Mouse (Mus musculus) heart, adult 2 months (tissue): ENCODE measurements around the gene B4galnt3. TPM values are rescaled to one million over a fixed set of nuclear protein-coding genes. Genes with fewer than 3 reads are reported as not detected.
"Not testable (repeated sequence)": the region's sequence is repeated elsewhere in the genome, so short reads cannot be mapped to it uniquely, and the experiment has no call there.

ENCODE experiments used
- DNase-seq, 2 experiments: peaks; one replicate each; pipeline ENCODE4 v3.0.0; 2021
- H3K27ac ChIP-seq: fragments of 200-600 bp; 2 replicates; pipeline ENCODE4 v1.8.1; 2022
- H3K27me3 ChIP-seq: fragments of 200-500 bp; 2 replicates; pipeline ENCODE4 v1.6.1; 2012; ENCODE audit warnings: mild to moderate bottlenecking, low read length, inconsistent platforms, mixed read lengths; ENCODE audit not compliant: control insufficient read depth, insufficient read depth
- H3K36me3 ChIP-seq: fragments of 200-500 bp; 2 replicates; pipeline ENCODE4 v1.6.1; 2012; ENCODE audit warnings: low read length, inconsistent platforms; ENCODE audit not compliant: control insufficient read depth, insufficient read depth
- H3K4me1 ChIP-seq: fragments of 200-500 bp; 2 replicates; pipeline ENCODE4 v1.6.1; 2011; ENCODE audit warnings: low read length; ENCODE audit not compliant: control insufficient read depth, insufficient read depth
- H3K4me3 ChIP-seq: fragments of 200-600 bp; 2 replicates; pipeline ENCODE4 v1.8.1; 2022
- H3K79me2 ChIP-seq: fragments of 200-500 bp; replicated peaks from 2 replicates; pipeline ENCODE4 v1.6.1; 2012; ENCODE audit warnings: mild to moderate bottlenecking, inconsistent platforms, low read length, moderate library complexity, mixed read lengths; ENCODE audit not compliant: control insufficient read depth, insufficient read depth
- H3K9ac ChIP-seq: fragments of 200-500 bp; 2 replicates; pipeline ENCODE4 v1.6.1; 2012; ENCODE audit warnings: low read depth, mild to moderate bottlenecking, control low read depth, inconsistent platforms, low read length, mixed read lengths
- CTCF ChIP-seq: fragments of 200-600 bp; IDR thresholded peaks from 2 replicates; pipeline ENCODE4 v1.8.1; 2022; ENCODE audit warnings: antibody characterized with exemption, mild to moderate bottlenecking, moderate library complexity
- EP300 ChIP-seq: fragments of 200-500 bp; IDR thresholded peaks from 2 replicates; pipeline ENCODE4 v1.6.1; 2011; ENCODE audit warnings: low read depth, low read length, control low read depth; ENCODE audit not compliant: insufficient read depth
- POLR2A ChIP-seq: fragments of 200-500 bp; IDR thresholded peaks from 2 replicates; pipeline ENCODE4 v1.6.1; 2011; ENCODE audit warnings: mild to moderate bottlenecking, low read depth, low read length, control low read depth; ENCODE audit not compliant: insufficient read depth
- WGBS: fragments of 180-500 bp; shearing (Covaris S2); methylation state at CpG from one replicate; pipeline ENCODE4 v1.1.7; 2018; 5-methylcytosine and 5-hydroxymethylcytosine counted together
- intact Hi-C: fragments of 180-260 bp; cut with DNase I; formaldehyde crosslinking; loops from one replicate; pipeline ENCODE4 v1.15.1; 2025
- polyA plus RNA-seq: library from polyadenylated mRNA; depleted of rRNA; stranded (reverse); fragments of >200 nt; gene quantifications from 2 replicates; pipeline ENCODE4 v1.2.3, GENCODE M21; 2012
- total RNA-seq, 2 experiments: library from RNA; stranded (reverse); gene quantifications; 2 replicates each; pipeline ENCODE4 v1.2.3; 2021

Gene B4galnt3
- total and polyA plus RNA-seq, 3 experiments, result 0.20 to 0.29 (median 0.20) TPM

- Histone ChIP-seq H3K9ac (no peak overlapping the region), H3K79me2 (no peaks in the 10 kb centered on the region), H3K36me3 (no peaks in the 10 kb centered on the region), H3K4me1 (no peaks in the 10 kb centered on the region), H3K27me3 (0 out of 2 replicates have a peak, but pooled peaks cover 3% of the 10 kb centered on the region), H3K4me3 (no peak overlapping the region), H3K27ac (no peak overlapping the region)
- TF ChIP-seq POLR2A (no peak), CTCF (peak; percentile 69)
- peak in 1 of 2 experiments; percentile 22 for DNase-seq
- 23% methylated on average over 6 of the region's 6 CpGs for WGBS
- intact Hi-C loops, result loop anchor here (1.0 kb wide), 1 partner anchor 79 kb away; no protein-coding TSS in a partner anchor
Observed at GRCm38 (mm10) chr6:120301137-120301536, 6.8 kb upstream of the B4galnt3 start.

GRCm38 (mm10) chr6:120296589-120296988, 2.2 kb upstream of the B4galnt3 start:
- H3K4me3 ChIP-seq, H3K9ac ChIP-seq, H3K4me1 ChIP-seq, H3K27ac ChIP-seq, DNase-seq, H3K79me2 ChIP-seq, H3K36me3 ChIP-seq, intact Hi-C loops: not testable (repeated sequence)
- 96% methylated on average over 2 of the region's 2 CpGs for WGBS
- H3K27me3 ChIP-seq, result peaks cover 11% of the 10 kb centered on the region
- TF ChIP-seq CTCF, result peak; percentile 48

- Histone ChIP-seq H3K36me3 (no peaks in the 10 kb centered on the region), H3K27me3 (peaks cover 11% of the 10 kb centered on the region), H3K4me3 (peak overlapping the region; percentile 50), H3K27ac (no peak overlapping the region), H3K79me2 (no peaks in the 10 kb centered on the region), H3K4me1 (no peaks in the 10 kb centered on the region), H3K9ac (peak overlapping the region; percentile 36)
- intact Hi-C loops, result no loop called here
- TF ChIP-seq CTCF, result no peak
- no peak for TF ChIP-seq EP300
- no peak for TF ChIP-seq POLR2A
- WGBS, result 3% methylated on average over 15 of the region's 16 CpGs
- peak; percentile 8 to 32 for DNase-seq
Observed at GRCm38 (mm10) chr6:120294785-120295133, 400 bp upstream of the B4galnt3 start.

- H3K79me2 ChIP-seq, result no peaks in the 10 kb centered on the region
- no peaks in the 10 kb centered on the region for H3K36me3 ChIP-seq
- no peak for DNase-seq
- 66% methylated on average over 7 of the region's 7 CpGs for WGBS
- H3K4me3 ChIP-seq, result no peak overlapping the region
- no peaks in the 10 kb centered on the region for H3K4me1 ChIP-seq
- TF ChIP-seq EP300, result no peak
- no peak for TF ChIP-seq CTCF
- TF ChIP-seq POLR2A, result no peak
- H3K27ac ChIP-seq, result no peak overlapping the region
- no peak overlapping the region for H3K9ac ChIP-seq
- H3K27me3 ChIP-seq, result peaks cover 8% of the 10 kb centered on the region
- intact Hi-C loops, result no loop called here
Observed at GRCm38 (mm10) chr6:120291396-120292009, 2.9 kb downstream of the B4galnt3 start.

- WGBS, result 81% methylated on average over 4 of the region's 4 CpGs
- TF ChIP-seq POLR2A, result no peak
- TF ChIP-seq CTCF, result no peak
- no peak for TF ChIP-seq EP300
- H3K4me1 ChIP-seq, result no peaks in the 10 kb centered on the region
Observed at GRCm38 (mm10) chr6:120289430-120289829, 4.9 kb downstream of the B4galnt3 start.

GRCm38 (mm10) chr6:120288541-120288940, 5.8 kb downstream of the B4galnt3 start:
- no peak for DNase-seq
- Histone ChIP-seq H3K27me3 (no peaks in the 10 kb centered on the region; the same call in 1 of the 2 replicates), H3K4me1 (no peaks in the 10 kb centered on the region), H3K36me3 (no peaks in the 10 kb centered on the region), H3K27ac (no peak overlapping the region), H3K4me3 (no peak overlapping the region), H3K9ac (no peak overlapping the region), H3K79me2 (no peaks in the 10 kb centered on the region)
- no peak for TF ChIP-seq EP300
- intact Hi-C loops, result loop anchor here (5.0 kb wide), 1 partner anchor 46 kb away; no protein-coding TSS in a partner anchor
- 33% methylated on average over 7 of the region's 7 CpGs for WGBS

More at GRCm38 (mm10) chr6:120289430-120289829, 4.9 kb downstream of the B4galnt3 start:
- intact Hi-C loops, result loop anchor here (5.0 kb wide), 1 partner anchor 47 kb away; no protein-coding TSS in a partner anchor
- peaks cover 6% of the 10 kb centered on the region for H3K27me3 ChIP-seq
- DNase-seq, result no peak
- no peak overlapping the region for H3K9ac ChIP-seq
- H3K79me2 ChIP-seq, result no peaks in the 10 kb centered on the region
- H3K4me3 ChIP-seq, result no peak overlapping the region
- H3K36me3 ChIP-seq, result no peaks in the 10 kb centered on the region
- H3K27ac ChIP-seq, result no peak overlapping the region
